Mouse (Mus musculus) heart, adult 11 months (tissue): Measurements from ENCODE around the gene Atf7.

Experiments used
- DNase-seq: peaks from one replicate; pipeline ENCODE4 v3.0.0; 2022

The Atf7 gene

GRCm38 (mm10) chr15:102546246-102546645 is 79.0 kb downstream of the Atf7 start:
- no peak for DNase-seq

GRCm38 (mm10) chr15:102544801-102545200 is 80.5 kb downstream of the Atf7 start:
- DNase-seq: peak; percentile 48

- DNase-seq: peak; percentile 85
Measured at GRCm38 (mm10) chr15:102533926-102534325, 91.3 kb downstream of the Atf7 start.

DNA sequence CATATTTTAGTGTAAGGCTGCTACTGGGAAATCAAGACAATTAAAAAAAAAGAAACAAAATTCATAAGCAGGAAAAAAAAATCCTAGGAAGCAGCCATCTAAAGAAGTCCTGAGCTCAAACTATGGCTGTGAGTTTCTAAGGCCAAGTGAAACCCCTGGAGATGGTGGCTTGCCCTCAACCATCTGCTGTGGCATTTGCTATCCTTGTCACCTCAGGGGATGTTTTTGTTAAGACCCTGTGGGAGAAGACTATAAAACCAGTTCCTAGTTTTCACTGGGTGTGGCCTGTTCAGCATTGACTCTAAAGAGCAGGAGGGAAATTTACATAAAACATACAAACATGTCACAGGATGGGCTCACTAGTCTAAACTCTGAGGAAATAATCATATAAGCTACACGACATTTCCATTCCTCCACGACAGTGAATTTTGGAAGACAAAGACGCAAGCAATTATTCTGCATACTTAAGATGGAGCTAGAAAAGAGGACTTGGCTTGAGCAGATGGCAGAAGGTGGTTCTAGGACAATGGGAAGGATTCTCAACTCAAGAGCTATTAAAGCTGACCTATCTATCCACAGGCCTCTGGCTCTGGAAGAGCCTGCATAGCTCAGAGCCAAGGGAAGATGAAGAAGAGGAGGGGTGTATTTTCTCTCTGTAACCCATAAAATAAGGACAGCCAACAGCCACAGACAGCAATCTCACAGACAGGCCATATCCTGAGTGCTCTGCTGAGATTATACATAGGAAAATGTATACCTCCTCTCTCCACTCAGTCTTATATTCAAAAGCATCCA is 93.0 kb downstream of the Atf7 start:
- DNase-seq: peak; percentile 53

DNA sequence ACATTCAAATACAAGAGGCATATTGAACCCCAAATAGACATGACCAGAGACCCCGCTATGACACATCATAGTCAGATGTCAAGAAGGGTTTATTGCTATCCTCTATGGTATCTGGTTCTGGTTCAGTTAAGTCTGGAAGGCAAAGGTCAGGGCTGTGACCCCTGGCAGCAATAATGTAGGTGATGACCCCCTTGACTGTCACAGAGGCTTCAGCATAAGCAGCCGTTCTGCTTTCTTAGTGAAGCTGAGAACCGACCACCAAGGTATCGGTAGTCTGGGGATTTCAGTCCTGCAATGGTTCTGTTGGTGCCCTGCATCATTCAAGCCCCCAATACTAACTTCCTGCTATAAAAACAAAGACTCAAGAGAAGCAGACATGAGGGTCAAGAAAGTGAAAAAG is 93.7 kb downstream of the Atf7 start:
- DNase-seq: peak; percentile 62

DNA sequence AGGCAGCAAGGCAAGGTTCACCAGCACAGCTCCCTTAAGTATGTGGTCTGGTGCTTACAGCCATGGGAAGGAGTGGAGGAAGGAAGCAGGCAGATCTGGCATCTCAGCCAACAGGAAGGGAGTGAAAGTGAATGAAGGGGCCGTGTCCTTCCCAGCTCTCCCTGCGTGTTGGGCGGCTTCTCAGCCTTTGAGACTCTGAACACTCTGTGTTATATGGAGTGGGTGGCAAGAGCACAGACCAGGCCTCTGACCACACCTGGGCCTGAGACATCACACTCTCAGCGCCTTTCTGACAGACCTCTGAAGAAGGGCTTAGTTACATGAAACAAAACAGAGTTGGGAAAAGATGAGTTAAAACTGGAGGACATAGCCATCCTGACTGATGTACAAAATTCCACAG is 94.7 kb downstream of the Atf7 start:
- DNase-seq: peak; percentile 85

DNA sequence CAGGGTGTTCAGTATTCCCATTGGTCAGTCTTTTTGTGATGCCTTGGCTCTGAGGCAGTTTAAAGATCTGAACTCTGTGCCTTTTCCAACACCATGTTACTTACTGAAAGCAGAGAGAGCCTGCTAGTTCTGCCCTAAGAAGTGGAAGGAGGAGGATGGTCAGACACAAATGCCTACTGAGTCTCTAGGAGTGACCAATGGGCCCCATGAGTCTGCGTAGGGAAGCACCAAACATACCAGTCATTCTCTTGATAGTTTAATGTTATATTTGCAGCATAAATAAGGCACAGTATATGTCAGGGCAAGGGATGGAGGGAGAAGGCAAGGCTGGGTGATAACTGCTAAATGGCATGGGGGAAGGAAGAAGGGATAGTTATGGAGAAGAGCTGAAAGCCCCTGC is 96.9 kb downstream of the Atf7 start:
- peak; percentile 76 for DNase-seq

- DNase-seq: peak; percentile 61
Measured at GRCm38 (mm10) chr15:102527936-102528335, 97.3 kb downstream of the Atf7 start.

GRCm38 (mm10) chr15:102526111-102527002 is 98.9 kb downstream of the Atf7 start:
- peak; percentile 72 for DNase-seq

GRCm38 (mm10) chr15:102524892-102525485 is 100.3 kb downstream of the Atf7 start, which contains the start of gene Npff:
Gene Npff (minus strand): TSS chr15:102524942.
- DNase-seq: peak; percentile 94

DNA sequence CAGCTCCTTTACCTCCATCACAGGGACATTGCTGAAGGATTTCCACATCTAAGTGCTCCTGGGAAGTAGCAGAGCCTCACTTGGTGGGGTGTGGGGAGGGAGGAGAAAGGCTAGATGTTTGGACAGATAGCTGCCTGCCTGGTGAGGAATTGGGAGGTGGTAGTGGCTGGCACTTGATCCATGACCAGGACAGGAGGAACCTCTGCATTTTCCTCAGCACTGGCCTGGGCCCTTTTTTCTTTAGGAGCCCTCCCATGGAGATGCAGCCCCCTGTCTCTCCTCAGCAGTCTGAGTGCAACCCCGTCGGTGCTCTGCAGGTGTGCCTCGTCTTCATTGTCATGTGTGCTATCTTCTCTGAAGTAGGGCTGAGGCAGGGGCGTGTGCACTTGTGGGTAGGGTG is 103.8 kb downstream of the Atf7 start:
- DNase-seq: peak; percentile 86

DNA sequence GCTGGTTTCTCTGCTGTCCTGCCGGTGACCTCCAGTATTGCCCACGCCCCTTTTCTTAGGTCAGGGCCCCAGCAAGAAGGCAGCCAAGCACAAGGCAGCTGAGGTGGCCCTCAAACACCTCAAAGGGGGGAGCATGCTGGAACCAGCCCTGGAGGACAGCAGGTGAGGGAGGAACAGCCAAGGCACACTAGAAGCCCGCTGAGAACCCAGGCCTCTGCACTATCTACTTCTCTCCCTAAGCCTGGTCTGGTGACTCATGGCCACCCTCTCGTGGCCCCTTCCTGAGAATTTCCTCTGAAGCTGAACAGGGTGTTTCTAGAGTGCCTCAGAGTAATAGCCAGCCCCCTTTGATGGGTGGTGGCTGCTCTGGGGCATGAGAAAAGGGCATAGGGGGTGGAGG is 104.8 kb downstream of the Atf7 start:
- DNase-seq: peak; percentile 94

- peak; percentile 70 for DNase-seq
Measured at GRCm38 (mm10) chr15:102519211-102520141, 105.8 kb downstream of the Atf7 start.

DNA sequence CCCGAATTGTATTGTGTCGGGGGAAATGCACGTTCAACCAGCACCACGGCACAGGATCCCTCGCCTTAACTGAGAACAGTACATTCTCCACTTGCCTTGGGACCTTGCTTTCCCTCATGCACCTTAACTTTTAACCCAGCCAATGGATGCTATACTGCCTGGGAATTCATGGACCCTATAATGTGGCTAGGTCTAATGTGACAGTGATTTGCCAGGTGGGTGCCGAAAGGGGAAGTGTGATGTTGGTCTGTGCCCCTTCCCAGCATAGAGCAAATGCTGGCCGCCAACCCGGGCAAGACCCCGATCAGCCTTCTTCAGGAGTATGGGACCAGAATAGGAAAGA is 106.4 kb downstream of the Atf7 start:
- no peak for DNase-seq

GRCm38 (mm10) chr15:102517976-102518858 is 107.0 kb downstream of the Atf7 start, which contains the start of gene Tarbp2:
Gene Tarbp2 (plus strand): TSS chr15:102518192.
- DNase-seq: peak; percentile 100

DNA sequence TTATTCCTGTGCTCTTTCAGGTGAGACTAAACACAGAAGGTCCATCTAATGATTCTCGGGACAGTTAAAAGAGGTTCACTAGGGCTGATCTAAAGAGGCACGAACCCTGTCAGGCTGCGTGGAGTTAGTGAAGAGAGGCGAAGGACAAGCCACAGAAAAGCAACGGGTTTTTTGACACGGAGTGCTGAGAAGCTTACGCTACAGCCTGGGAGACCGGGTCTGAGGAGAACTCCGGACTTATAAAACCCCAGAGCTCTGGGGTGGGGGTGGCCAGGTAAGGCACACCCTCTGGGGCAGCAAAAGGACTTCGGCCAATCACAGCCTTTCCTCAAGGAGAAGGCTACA is 107.7 kb downstream of the Atf7 start:
- no peak for DNase-seq

DNA sequence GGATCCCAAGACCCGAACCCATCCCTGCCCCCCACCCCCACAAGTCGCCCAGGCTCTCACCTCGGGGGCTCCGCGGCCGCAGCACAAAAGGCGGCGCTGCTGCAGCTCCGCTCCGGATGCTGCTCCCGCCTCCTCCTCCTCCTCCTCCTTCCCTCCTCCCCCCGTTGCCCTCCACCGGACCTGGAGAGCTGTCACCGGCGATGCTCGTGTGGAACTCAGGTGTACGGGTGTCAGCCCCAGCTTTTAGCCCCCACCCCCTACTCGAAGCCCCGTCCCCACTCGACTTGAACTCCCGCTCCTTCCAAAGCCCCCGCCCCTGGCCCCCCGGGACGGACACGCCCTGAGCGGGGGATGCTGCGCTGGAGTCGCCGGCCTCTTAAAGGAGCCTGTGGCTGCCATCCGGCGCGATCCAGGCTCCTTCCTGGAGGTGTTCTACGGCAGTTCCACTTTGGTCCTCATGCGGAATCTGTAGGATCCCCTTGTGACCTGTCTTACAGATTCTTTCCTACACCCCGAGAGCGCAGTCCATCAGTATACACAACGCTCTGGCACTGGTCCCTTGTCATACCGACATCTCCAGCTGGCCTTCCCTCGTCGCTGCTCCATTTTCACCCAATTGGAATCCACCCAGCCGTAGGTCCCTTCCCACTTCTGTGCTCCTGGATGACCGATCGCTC is 108.4 kb downstream of the Atf7 start, which contains the start of gene Map3k12:
Gene Map3k12 (minus strand): TSS at position 337 of the 677 bp plus-strand sequence.
- DNase-seq: peak; percentile 99

GRCm38 (mm10) chr15:102516293-102516692 is 109.0 kb downstream of the Atf7 start:
- peak; percentile 96 for DNase-seq

DNA sequence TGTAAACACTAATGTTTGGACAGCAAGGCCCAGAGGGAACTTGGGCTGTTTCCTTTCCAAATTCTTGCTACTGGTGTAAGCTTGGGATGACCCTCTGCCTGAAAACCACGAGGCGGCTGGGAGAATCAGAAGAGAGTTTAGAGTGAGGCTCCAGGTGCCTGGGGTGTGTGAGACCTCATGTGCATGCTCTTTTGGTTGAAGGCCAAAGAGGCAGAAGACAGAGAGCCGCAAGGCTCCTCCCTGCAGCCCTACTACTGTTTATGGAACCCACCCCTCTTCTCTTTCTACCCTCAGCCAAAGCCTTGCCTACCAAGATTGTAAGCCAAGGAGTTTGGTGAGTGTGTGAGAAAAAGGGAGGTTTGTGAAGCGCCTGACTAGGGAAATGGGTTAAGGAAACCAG is 109.5 kb downstream of the Atf7 start:
- peak; percentile 95 for DNase-seq

DNA sequence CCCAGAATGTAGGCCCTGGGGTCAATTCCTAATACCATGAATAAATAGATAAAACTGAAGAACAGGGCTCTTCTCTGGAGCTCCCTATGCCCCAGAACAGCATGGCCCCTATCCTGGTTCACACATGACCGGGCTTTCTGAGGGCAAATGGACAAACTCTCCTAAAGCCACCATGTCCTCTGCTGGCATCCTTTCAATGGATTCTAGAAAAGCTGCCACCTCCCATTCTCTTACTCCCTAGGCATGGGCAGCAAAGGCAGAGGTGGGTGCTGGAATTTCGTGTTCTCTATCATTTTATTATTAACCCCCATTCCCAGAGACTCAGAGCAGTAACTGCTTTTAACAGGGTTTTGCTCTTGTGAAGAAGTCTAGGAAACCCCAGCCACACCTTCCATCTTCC is 110.0 kb downstream of the Atf7 start:
- DNase-seq: peak; percentile 90

GRCm38 (mm10) chr15:102513004-102513403 is 112.3 kb downstream of the Atf7 start:
- DNase-seq: peak; percentile 45
